Mouse (Mus musculus): ENCODE results near the gene Slc38a10. TPM values are rescaled to one million over a fixed set of nuclear protein-coding genes. Genes with fewer than 3 reads are reported as not detected.

Slc38a10 gene
- polyA plus RNA-seq, 1 experiment, result 247 TPM

GRCm38 (mm10) chr11:120069261-120069660, 81.9 kb downstream of the Slc38a10 start:
- H3K4me3 ChIP-seq (replicated peaks), result no peak overlapping the region
- peaks cover 42% of the 10 kb centered on the region for H3K27me3 ChIP-seq (replicated peaks)
- no peak for TF ChIP-seq FLI1 (IDR thresholded peaks at IDR 0.05; ENCODE audit: low read length)
- TF ChIP-seq GATA1 (IDR thresholded peaks at IDR 0.05; ENCODE audit: borderline replicate concordance, low read length), result no peak
- peaks cover 60% of the 10 kb centered on the region for H3K36me3 ChIP-seq (replicated peaks; ENCODE audit: low read length)
- H3K9me3 ChIP-seq, result no peaks in the 10 kb centered on the region
- peaks cover 29% of the 10 kb centered on the region for H3K4me1 ChIP-seq

- TF ChIP-seq FLI1 (IDR thresholded peaks at IDR 0.05; ENCODE audit: low read length), result no peak
- no peak for TF ChIP-seq GATA1 (IDR thresholded peaks at IDR 0.05; ENCODE audit: borderline replicate concordance, low read length)
- Histone ChIP-seq H3K27me3 (replicated peaks) (peaks cover 47% of the 10 kb centered on the region), H3K4me1 (peaks cover 38% of the 10 kb centered on the region), H3K9me3 (no peaks in the 10 kb centered on the region), H3K36me3 (replicated peaks; ENCODE audit: low read length) (peaks cover 60% of the 10 kb centered on the region), H3K4me3 (replicated peaks) (no peak overlapping the region)
Observed at GRCm38 (mm10) chr11:120067834-120068233, 83.3 kb downstream of the Slc38a10 start.

GRCm38 (mm10) chr11:120065291-120065690, 85.9 kb downstream of the Slc38a10 start:
- Histone ChIP-seq H3K36me3 (replicated peaks; ENCODE audit: low read length) (peaks cover 36% of the 10 kb centered on the region), H3K27me3 (replicated peaks) (peaks cover 63% of the 10 kb centered on the region), H3K4me3 (replicated peaks) (no peak overlapping the region), H3K4me1 (peaks cover 29% of the 10 kb centered on the region), H3K9me3 (no peaks in the 10 kb centered on the region)
- TF ChIP-seq GATA1 (IDR thresholded peaks at IDR 0.05; ENCODE audit: borderline replicate concordance, low read length) (no peak), FLI1 (IDR thresholded peaks at IDR 0.05; ENCODE audit: low read length) (no peak)

GRCm38 (mm10) chr11:120064668-120065040, 86.5 kb downstream of the Slc38a10 start:
- peaks cover 31% of the 10 kb centered on the region for H3K36me3 ChIP-seq (replicated peaks; ENCODE audit: low read length)
- peaks cover 63% of the 10 kb centered on the region for H3K27me3 ChIP-seq (replicated peaks)
- H3K4me3 ChIP-seq (replicated peaks), result no peak overlapping the region
- peaks cover 32% of the 10 kb centered on the region for H3K4me1 ChIP-seq
- TF ChIP-seq GATA1 (IDR thresholded peaks at IDR 0.05; ENCODE audit: borderline replicate concordance, low read length), result no peak
- TF ChIP-seq FLI1 (IDR thresholded peaks at IDR 0.05; ENCODE audit: low read length), result no peak
- H3K9me3 ChIP-seq, result no peaks in the 10 kb centered on the region

- peaks cover 64% of the 10 kb centered on the region for H3K27me3 ChIP-seq (replicated peaks)
- H3K9me3 ChIP-seq, result no peaks in the 10 kb centered on the region
- TF ChIP-seq FLI1 (IDR thresholded peaks at IDR 0.05; ENCODE audit: low read length) (no peak), GATA1 (IDR thresholded peaks at IDR 0.05; ENCODE audit: borderline replicate concordance, low read length) (no peak)
Observed at GRCm38 (mm10) chr11:120064006-120064667, 87.0 kb downstream of the Slc38a10 start.

GRCm38 (mm10) chr11:120063326-120063725, 87.8 kb downstream of the Slc38a10 start:
- H3K36me3 ChIP-seq (replicated peaks; ENCODE audit: low read length), result peaks cover 25% of the 10 kb centered on the region
- H3K4me1 ChIP-seq, result peaks cover 43% of the 10 kb centered on the region
- no peak overlapping the region for H3K4me3 ChIP-seq (replicated peaks)
- peaks cover 70% of the 10 kb centered on the region for H3K27me3 ChIP-seq (replicated peaks)
- no peaks in the 10 kb centered on the region for H3K9me3 ChIP-seq
- TF ChIP-seq GATA1 (IDR thresholded peaks at IDR 0.05; ENCODE audit: borderline replicate concordance, low read length) (no peak), FLI1 (IDR thresholded peaks at IDR 0.05; ENCODE audit: low read length) (no peak)

More at GRCm38 (mm10) chr11:120064006-120064667, 87.0 kb downstream of the Slc38a10 start:
- Histone ChIP-seq H3K4me1 (peaks cover 35% of the 10 kb centered on the region), H3K4me3 (replicated peaks) (no peak overlapping the region), H3K36me3 (replicated peaks; ENCODE audit: low read length) (peaks cover 27% of the 10 kb centered on the region)

- Histone ChIP-seq H3K4me1 (peaks cover 55% of the 10 kb centered on the region), H3K9me3 (no peaks in the 10 kb centered on the region), H3K36me3 (replicated peaks; ENCODE audit: low read length) (peaks cover 6% of the 10 kb centered on the region), H3K4me3 (replicated peaks) (no peak overlapping the region), H3K27me3 (replicated peaks) (peaks cover 72% of the 10 kb centered on the region)
- TF ChIP-seq FLI1 (IDR thresholded peaks at IDR 0.05; ENCODE audit: low read length), result no peak
- TF ChIP-seq GATA1 (IDR thresholded peaks at IDR 0.05; ENCODE audit: borderline replicate concordance, low read length), result no peak
Observed at GRCm38 (mm10) chr11:120060634-120061033, 90.5 kb downstream of the Slc38a10 start.

GRCm38 (mm10) chr11:120055953-120056732, 95.0 kb downstream of the Slc38a10 start:
- H3K36me3 ChIP-seq (replicated peaks; ENCODE audit: low read length), result no peaks in the 10 kb centered on the region
- H3K9me3 ChIP-seq, result no peaks in the 10 kb centered on the region
- no peak overlapping the region for H3K4me3 ChIP-seq (replicated peaks)
- TF ChIP-seq FLI1 (IDR thresholded peaks at IDR 0.05; ENCODE audit: low read length) (no peak), GATA1 (IDR thresholded peaks at IDR 0.05; ENCODE audit: borderline replicate concordance, low read length) (no peak)
- peaks cover 67% of the 10 kb centered on the region for H3K27me3 ChIP-seq (replicated peaks)
- H3K4me1 ChIP-seq, result peaks cover 56% of the 10 kb centered on the region

Other genes starting within 250 kb of the Slc38a10 start
- gene Chmp6, start 237.9 kb downstream of the Slc38a10 start, polyA plus RNA-seq (2012; ENCODE audit: insufficient read depth, low replicate concordance), result 58.8 and 62.5 TPM in 2 replicates
- 37.8 and 62.9 TPM in 2 replicates for gene Baiap2, start 208.6 kb downstream of the Slc38a10 start, polyA plus RNA-seq (2012; ENCODE audit: insufficient read depth, low replicate concordance)
- gene Aatk, start 104.2 kb downstream of the Slc38a10 start, polyA plus RNA-seq (2012; ENCODE audit: insufficient read depth, low replicate concordance), result 4.9 and 5.4 TPM in 2 replicates
- 1.5 and 10.4 TPM in 2 replicates for gene Cep131, start 64.5 kb downstream of the Slc38a10 start, polyA plus RNA-seq (2012; ENCODE audit: insufficient read depth, low replicate concordance)
- gene Tepsin, start 52.6 kb downstream of the Slc38a10 start, polyA plus RNA-seq (2012; ENCODE audit: insufficient read depth, low replicate concordance), result 16.1 and 46.5 TPM in 2 replicates
- 49.5 and 106 TPM in 2 replicates for gene Ndufaf8, start 52.4 kb downstream of the Slc38a10 start, polyA plus RNA-seq (2012; ENCODE audit: insufficient read depth, low replicate concordance)
- gene Bahcc1, start 81.6 kb upstream of the Slc38a10 start, polyA plus RNA-seq (2012; ENCODE audit: insufficient read depth, low replicate concordance), result 10.2 and 26.1 TPM in 2 replicates
- gene Actg1, start 197.2 kb upstream of the Slc38a10 start, polyA plus RNA-seq (2012; ENCODE audit: insufficient read depth, low replicate concordance), result 2,399 and 2,630 TPM in 2 replicates
- gene Fscn2, start 210.2 kb upstream of the Slc38a10 start, polyA plus RNA-seq (2012; ENCODE audit: insufficient read depth, low replicate concordance), result 1.7 and 3.0 TPM in 2 replicates
- gene Faap100, start 227.4 kb upstream of the Slc38a10 start, polyA plus RNA-seq (2012; ENCODE audit: insufficient read depth, low replicate concordance), result 12.4 and 19.3 TPM in 2 replicates

All from megakaryocyte, embryonic 14.5 days (primary cell).